Mouse (Mus musculus): Measurements from ENCODE around the gene Smarcc1. TPM values are rescaled to one million over a fixed set of nuclear protein-coding genes. Genes with fewer than 3 reads are reported as not detected.

Gene Smarcc1
- polyA plus RNA-seq, 1 experiment from 2014 or later = 26.4 TPM

DNA sequence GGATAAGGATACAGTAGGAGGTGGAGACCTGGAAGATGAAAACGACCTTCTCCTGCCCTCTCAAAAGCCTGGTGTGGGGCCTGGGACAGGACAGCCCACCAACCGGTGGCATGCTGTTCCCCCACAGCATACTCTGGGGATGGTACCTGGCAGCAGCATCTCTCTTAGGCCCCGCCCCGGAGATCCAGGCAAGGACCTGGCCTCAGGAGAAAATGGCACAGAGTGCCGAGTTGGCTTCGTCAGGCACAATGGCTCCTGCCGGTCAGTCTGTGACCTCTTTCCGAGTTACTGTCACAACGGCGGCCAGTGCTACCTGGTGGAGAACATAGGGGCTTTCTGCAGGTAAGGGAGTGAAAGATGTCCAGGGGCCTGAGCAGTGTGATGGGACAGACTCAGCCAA is 129.5 kb downstream of the Smarcc1 start:
- WGBS = 79% methylated on average over 10 of the region's 10 CpGs
- peaks cover 4% of the 10 kb centered on the region; the same call in 1 of the 2 replicates for H3K27me3 ChIP-seq (replicated peaks; ENCODE audit: insufficient read depth, low read length)
- H3K4me3 ChIP-seq (ENCODE audit: low read depth, low read length) = no peak overlapping the region
- TF ChIP-seq EP300 (IDR thresholded peaks at IDR 0.05) = no peak
- H3K4me2 ChIP-seq (replicated peaks; ENCODE audit: low read depth, low read length) = no peak overlapping the region
- peaks cover 6% of the 10 kb centered on the region; the same call in 1 of the 2 replicates for H3K4me1 ChIP-seq (ENCODE audit: insufficient read depth, low read depth, low read length)
- no peaks in the 10 kb centered on the region for H3K9me3 ChIP-seq (ENCODE audit: low read length)
- H3K36me3 ChIP-seq (ENCODE audit: insufficient read depth, low read length) = no peaks in the 10 kb centered on the region
- H3K9ac ChIP-seq (replicated peaks; ENCODE audit: low read depth) = no peak overlapping the region
- no peak for DNase-seq (ENCODE audit: low spot score)
- no peak for ATAC-seq
- no peak overlapping the region for H3K27ac ChIP-seq (ENCODE audit: low read length)

DNA sequence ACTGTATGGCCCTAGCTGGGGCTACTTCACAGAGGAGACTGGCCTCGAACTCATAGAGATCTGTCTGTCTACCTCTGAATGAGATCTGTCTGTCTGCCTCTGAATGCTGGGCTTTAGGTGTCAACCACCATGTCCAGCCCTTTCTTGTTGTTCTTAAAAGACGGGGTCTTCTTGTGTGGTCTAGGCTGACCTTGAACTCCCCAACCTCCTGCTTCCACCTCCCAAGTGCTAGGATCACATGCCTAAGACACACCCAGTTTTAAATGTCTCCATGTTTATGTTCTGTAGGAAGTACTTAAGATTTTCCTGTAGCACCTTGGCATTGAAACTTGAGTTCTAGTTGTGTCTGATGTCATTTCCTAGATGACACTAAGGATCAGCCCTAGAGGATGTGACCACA is 131.4 kb downstream of the Smarcc1 start:
- ATAC-seq (no peak), DNase-seq (ENCODE audit: low spot score) (no peak)
- Histone ChIP-seq H3K9me3 (ENCODE audit: low read length) (no peaks in the 10 kb centered on the region), H3K9ac (replicated peaks; ENCODE audit: low read depth) (no peak overlapping the region), H3K27ac (ENCODE audit: low read length) (no peak overlapping the region), H3K4me2 (replicated peaks; ENCODE audit: low read depth, low read length) (no peak overlapping the region), H3K4me1 (ENCODE audit: insufficient read depth, low read depth, low read length) (peaks cover 6% of the 10 kb centered on the region; the same call in 1 of the 2 replicates), H3K4me3 (ENCODE audit: low read depth, low read length) (no peak overlapping the region), H3K27me3 (replicated peaks; ENCODE audit: insufficient read depth, low read length) (peaks cover 4% of the 10 kb centered on the region; the same call in 1 of the 2 replicates), H3K36me3 (ENCODE audit: insufficient read depth, low read length) (no peaks in the 10 kb centered on the region)
- no peak for TF ChIP-seq EP300 (IDR thresholded peaks at IDR 0.05)
- 77% methylated on average over 2 of the region's 2 CpGs for WGBS

DNA sequence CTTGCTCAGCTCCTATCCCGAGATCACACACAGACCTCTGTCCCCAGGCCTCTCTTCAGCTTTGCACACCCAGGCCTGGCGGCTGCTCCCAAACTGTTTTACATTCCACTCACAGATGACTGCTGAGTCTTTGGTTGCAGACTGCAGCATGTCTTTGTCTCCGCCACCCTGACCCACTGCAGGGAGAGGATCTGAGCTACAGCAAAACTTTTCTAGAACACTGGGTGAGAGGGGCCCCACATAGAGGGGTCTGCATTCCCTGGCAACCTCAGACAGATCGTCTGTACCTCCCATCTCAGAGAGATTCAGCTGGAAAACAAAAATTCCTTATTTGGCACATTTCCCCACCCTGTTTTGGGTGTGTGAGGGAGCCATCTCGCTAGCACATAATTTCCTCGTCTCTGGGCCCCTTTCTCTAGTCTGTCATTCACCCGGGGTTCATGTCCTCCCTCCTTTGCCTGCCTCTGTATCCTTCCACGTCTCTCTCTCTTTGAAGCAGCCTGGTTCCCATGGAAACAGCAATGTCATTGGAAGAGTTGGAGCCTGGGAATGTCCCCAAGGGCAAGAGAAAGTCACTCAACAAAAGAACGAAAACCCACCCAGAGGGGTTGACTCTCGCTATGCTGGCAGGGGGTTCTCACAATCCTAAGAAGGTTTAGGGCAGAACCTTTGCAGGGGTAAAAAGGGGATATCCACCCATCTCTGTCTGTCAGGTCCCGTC is 132.5 kb downstream of the Smarcc1 start:
- H3K9me3 ChIP-seq (ENCODE audit: low read length) = no peaks in the 10 kb centered on the region
- H3K4me1 ChIP-seq (ENCODE audit: insufficient read depth, low read depth, low read length) = peaks cover 6% of the 10 kb centered on the region; the same call in 1 of the 2 replicates
- H3K4me2 ChIP-seq (replicated peaks; ENCODE audit: low read depth, low read length) = no peak overlapping the region
- H3K36me3 ChIP-seq (ENCODE audit: insufficient read depth, low read length) = no peaks in the 10 kb centered on the region
- no peak overlapping the region for H3K9ac ChIP-seq (replicated peaks; ENCODE audit: low read depth)
- peaks cover 4% of the 10 kb centered on the region; the same call in 1 of the 2 replicates for H3K27me3 ChIP-seq (replicated peaks; ENCODE audit: insufficient read depth, low read length)
- H3K27ac ChIP-seq (ENCODE audit: low read length) = no peak overlapping the region
- ATAC-seq (peak; percentile 18; the same call in 1 of the 2 replicates), DNase-seq (ENCODE audit: low spot score) (peak; percentile 42)
- H3K4me3 ChIP-seq (ENCODE audit: low read depth, low read length) = no peak overlapping the region
- no peak for TF ChIP-seq EP300 (IDR thresholded peaks at IDR 0.05)
- TF ChIP-seq CTCF (IDR thresholded peaks at IDR 0.05) = no peak
- WGBS = 23% methylated on average over 11 of the region's 11 CpGs

DNA sequence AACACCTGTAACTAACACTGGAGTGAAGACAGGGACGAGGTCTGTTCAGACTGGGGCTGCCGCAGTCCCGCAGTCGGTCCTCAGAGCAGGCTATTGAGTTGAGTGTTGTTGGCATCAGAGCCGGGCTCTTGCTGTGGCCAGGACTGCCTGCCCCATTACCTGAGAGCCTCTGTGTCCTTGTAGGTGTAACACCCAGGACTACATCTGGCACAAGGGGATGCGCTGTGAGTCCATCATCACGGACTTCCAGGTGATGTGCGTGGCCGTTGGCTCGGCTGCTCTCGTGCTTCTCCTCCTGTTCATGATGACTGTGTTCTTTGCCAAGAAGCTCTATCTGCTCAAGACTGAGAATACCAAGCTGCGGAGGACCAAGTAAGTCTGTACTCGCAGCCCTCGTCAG is 133.3 kb downstream of the Smarcc1 start:
- no peak overlapping the region for H3K4me3 ChIP-seq (ENCODE audit: low read depth, low read length)
- ATAC-seq (no peak), DNase-seq (ENCODE audit: low spot score) (no peak)
- H3K4me1 ChIP-seq (ENCODE audit: insufficient read depth, low read depth, low read length) = peaks cover 6% of the 10 kb centered on the region; the same call in 1 of the 2 replicates
- H3K27ac ChIP-seq (ENCODE audit: low read length) = no peak overlapping the region
- no peaks in the 10 kb centered on the region for H3K36me3 ChIP-seq (ENCODE audit: insufficient read depth, low read length)
- H3K9me3 ChIP-seq (ENCODE audit: low read length) = no peaks in the 10 kb centered on the region
- WGBS = 80% methylated on average over 14 of the region's 14 CpGs
- no peak for TF ChIP-seq EP300 (IDR thresholded peaks at IDR 0.05)
- TF ChIP-seq CTCF (IDR thresholded peaks at IDR 0.05) = no peak
- no peak overlapping the region for H3K4me2 ChIP-seq (replicated peaks; ENCODE audit: low read depth, low read length)
- 0 out of 2 replicates have a peak, but pooled peaks cover 4% of the 10 kb centered on the region for H3K27me3 ChIP-seq (replicated peaks; ENCODE audit: insufficient read depth, low read length)
- H3K9ac ChIP-seq (replicated peaks; ENCODE audit: low read depth) = no peak overlapping the region

DNA sequence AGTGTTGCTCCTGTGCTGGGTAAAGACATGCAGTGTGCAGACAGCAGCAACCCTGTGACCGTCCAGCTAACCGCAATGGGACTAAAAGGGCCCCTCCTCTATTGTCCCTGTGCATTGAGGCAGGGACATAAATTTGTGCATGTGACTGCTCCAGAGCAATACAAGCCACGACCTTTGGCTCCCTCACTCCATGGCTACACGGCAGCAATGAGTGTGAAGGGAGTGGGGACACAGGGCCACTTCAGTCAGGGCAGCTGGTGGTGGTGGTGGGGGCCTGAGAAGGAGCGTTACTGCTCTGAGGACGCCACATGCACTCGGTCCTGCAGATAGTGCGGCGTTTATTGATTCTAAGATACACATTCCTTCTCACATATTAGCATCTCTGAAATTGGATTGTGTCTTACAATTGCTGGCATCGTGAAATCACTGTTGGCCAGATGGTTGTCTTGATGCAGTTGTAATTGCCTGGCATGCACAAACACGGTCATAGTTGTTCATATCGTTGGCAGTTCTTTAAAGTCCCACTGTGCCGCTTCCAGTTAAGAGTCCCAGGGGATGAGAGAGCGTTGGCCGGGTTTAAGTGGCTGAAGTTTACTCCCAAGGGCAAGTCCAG is 138.0 kb downstream of the Smarcc1 start:
- TF ChIP-seq CTCF (IDR thresholded peaks at IDR 0.05) = no peak
- TF ChIP-seq EP300 (IDR thresholded peaks at IDR 0.05) = no peak
- Histone ChIP-seq H3K27ac (ENCODE audit: low read length) (no peak overlapping the region), H3K4me1 (ENCODE audit: insufficient read depth, low read depth, low read length) (no peaks in the 10 kb centered on the region), H3K4me3 (ENCODE audit: low read depth, low read length) (no peak overlapping the region), H3K4me2 (replicated peaks; ENCODE audit: low read depth, low read length) (no peak overlapping the region), H3K36me3 (ENCODE audit: insufficient read depth, low read length) (no peaks in the 10 kb centered on the region), H3K27me3 (replicated peaks; ENCODE audit: insufficient read depth, low read length) (no peaks in the 10 kb centered on the region), H3K9me3 (ENCODE audit: low read length) (no peaks in the 10 kb centered on the region), H3K9ac (replicated peaks; ENCODE audit: low read depth) (no peak overlapping the region)
- 63% methylated on average over 15 of the region's 15 CpGs for WGBS
- ATAC-seq (no peak), DNase-seq (ENCODE audit: low spot score) (no peak)

DNA sequence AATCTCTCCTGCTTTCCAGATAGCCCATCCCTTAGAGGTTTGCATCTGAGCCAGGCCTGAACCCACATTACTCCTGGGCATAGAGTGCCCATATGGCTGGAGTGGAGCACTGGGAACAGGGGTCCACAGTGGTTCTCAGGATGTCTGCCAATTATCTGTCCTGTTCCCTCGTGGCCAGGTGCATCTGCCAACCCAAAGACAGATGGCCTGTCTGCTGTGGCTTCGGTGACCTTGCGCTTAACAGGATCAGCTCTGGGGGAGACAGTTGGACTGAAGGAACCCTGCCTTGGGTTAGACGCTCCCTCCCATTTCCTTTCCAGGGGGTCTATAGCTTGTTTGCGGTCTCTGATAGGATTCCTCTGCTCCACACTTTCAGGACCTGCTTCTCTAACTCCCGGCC is 141.1 kb downstream of the Smarcc1 start:
- Histone ChIP-seq H3K9me3 (ENCODE audit: low read length) (no peaks in the 10 kb centered on the region), H3K27ac (ENCODE audit: low read length) (no peak overlapping the region), H3K36me3 (ENCODE audit: insufficient read depth, low read length) (no peaks in the 10 kb centered on the region), H3K27me3 (replicated peaks; ENCODE audit: insufficient read depth, low read length) (no peaks in the 10 kb centered on the region), H3K4me3 (ENCODE audit: low read depth, low read length) (no peak overlapping the region), H3K4me1 (ENCODE audit: insufficient read depth, low read depth, low read length) (no peaks in the 10 kb centered on the region), H3K4me2 (replicated peaks; ENCODE audit: low read depth, low read length) (no peak overlapping the region), H3K9ac (replicated peaks; ENCODE audit: low read depth) (no peak overlapping the region)
- no peak for DNase-seq (ENCODE audit: low spot score)
- 70% methylated on average over 6 of the region's 6 CpGs for WGBS
- ATAC-seq = no peak
- TF ChIP-seq CTCF (IDR thresholded peaks at IDR 0.05) (no peak), EP300 (IDR thresholded peaks at IDR 0.05) (no peak)

Measured in lung, postnatal 0 days (tissue).